Mouse (Mus musculus): Measurements from ENCODE around the gene Ccdc84. TPM values are rescaled to one million over a fixed set of nuclear protein-coding genes. Genes with fewer than 3 reads are reported as not detected.
A peak's percentile ranks its signal among the peaks of the same experiment; 100 is the strongest.
"Not testable (repeated sequence)": the region's sequence is repeated elsewhere in the genome, so short reads cannot be mapped to it uniquely, and the experiment has no call there.

Ccdc84 gene
- 33.3 and 36.4 TPM in 2 replicates for polyA plus RNA-seq (2014; fragmentation: Nextera tagmentation; extraction: Ambion mirVana)

DNA sequence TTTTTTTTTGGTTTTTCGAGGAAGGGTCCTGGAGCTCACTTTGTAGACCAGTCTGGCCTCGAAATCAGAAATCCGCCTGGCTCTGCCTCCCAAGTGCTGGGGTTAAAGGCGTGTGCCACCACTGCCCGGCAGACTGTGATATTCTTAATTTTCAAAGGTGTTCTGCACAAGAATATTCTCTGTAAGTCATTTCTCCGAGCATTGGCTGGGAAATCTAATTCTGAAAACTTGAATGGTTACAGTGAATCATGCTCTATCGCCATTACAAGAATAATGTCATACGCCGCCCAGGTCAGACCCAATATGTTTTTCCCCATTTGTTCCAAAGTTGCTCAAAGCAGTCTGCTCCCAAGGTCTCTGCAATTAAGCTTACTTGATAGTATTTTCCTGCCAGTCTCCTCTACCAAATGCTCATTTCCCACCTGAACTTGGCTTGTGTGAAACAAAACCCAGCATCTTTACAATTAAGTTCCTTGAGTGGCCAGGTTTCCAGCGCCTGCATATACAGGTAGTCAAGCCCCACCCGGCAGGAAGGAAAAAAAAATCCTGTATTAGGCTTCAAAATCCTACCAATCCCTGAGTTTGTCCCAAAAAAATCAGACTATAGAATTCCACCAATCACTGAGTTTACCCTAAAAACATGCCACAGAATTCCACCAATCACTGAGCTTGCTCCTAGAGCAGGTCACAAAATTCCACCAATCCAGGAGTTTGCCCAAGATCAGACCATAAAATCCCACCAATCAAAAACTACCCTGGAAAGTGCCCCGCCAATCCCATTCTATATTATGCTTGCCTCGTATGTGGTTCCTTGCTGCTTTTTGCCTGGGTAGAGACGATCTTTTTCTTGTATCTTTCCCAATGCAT, at the start of gene Ccdc84:
Ccdc84 (minus strand) TSS at position 51 of the 867 bp plus-strand sequence.
- DNase-seq = no peak

DNA sequence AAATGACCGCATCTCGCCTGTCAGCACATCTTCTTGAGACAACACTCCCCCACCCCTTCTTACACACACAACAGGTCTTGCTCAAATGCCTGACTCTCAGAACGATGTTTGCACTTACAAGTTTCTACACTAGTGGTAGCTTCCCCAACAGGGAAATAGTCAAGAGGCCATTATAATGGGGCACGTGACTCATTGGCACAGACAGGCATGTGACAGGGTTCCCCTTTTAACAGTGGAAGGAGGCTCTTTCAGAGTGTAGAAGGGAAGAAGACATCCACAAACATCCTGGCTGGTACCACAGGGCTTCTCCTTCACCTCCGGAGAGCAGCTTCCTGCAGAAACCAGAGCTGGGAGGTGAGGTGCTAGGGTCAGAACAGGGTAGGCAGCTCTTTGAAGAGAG, 43.6 kb upstream of the Ccdc84 start:
- H3K36me3 ChIP-seq (ENCODE audit: control insufficient read depth, insufficient read depth, low read length) = no peaks in the 10 kb centered on the region
- no peaks in the 10 kb centered on the region for H3K27me3 ChIP-seq (ENCODE audit: control insufficient read depth, insufficient read depth, low read length)
- H3K9me3 ChIP-seq (ENCODE audit: control insufficient read depth, low read length) = no peaks in the 10 kb centered on the region
- H3K9ac ChIP-seq (replicated peaks; ENCODE audit: low read length) = no peak overlapping the region
- no peak overlapping the region for H3K4me2 ChIP-seq (ENCODE audit: low read length)
- 87% methylated on average over 5 of the region's 5 CpGs for whole genome bisulfite sequencing
- no peak overlapping the region for H3K4me3 ChIP-seq (replicated peaks; ENCODE audit: low read depth, low read length)
- ATAC-seq (ENCODE audit: low FRiP score, low TSS enrichment) (no peak), DNase-seq (no peak)
- peaks cover 12% of the 10 kb centered on the region for H3K4me1 ChIP-seq (ENCODE audit: control insufficient read depth, insufficient read depth, low read length)
- H3K27ac ChIP-seq (replicated peaks; ENCODE audit: low read depth, low read length) = no peak overlapping the region

More for the DNA sequence above, at the start of gene Ccdc84:
- Histone ChIP-seq H3K36me3 (ENCODE audit: control insufficient read depth, insufficient read depth, low read length) (peaks cover 19% of the 10 kb centered on the region), H3K4me1 (ENCODE audit: control insufficient read depth, insufficient read depth, low read length) (peaks cover 6% of the 10 kb centered on the region; the same call in 1 of the 2 replicates), H3K27ac (replicated peaks; ENCODE audit: low read depth, low read length) (peak within 1 kb of the TSS; percentile 86), H3K27me3 (ENCODE audit: control insufficient read depth, insufficient read depth, low read length) (no peaks in the 10 kb centered on the region), H3K9me3 (ENCODE audit: control insufficient read depth, low read length) (no peaks in the 10 kb centered on the region), H3K9ac (replicated peaks; ENCODE audit: low read length) (peak within 1 kb of the TSS; percentile 78), H3K4me3 (replicated peaks; ENCODE audit: low read depth, low read length) (peak within 1 kb of the TSS; percentile 76), H3K4me2 (ENCODE audit: low read length) (peak within 1 kb of the TSS; percentile 91)
- ATAC-seq (ENCODE audit: low FRiP score, low TSS enrichment) = no peak
- 78% methylated on average over 14 of the region's 14 CpGs for WGBS

- no peaks in the 10 kb centered on the region for H3K9me3 ChIP-seq (ENCODE audit: control insufficient read depth, low read length)
- peak overlapping the region; percentile 28 for H3K4me3 ChIP-seq (replicated peaks; ENCODE audit: low read depth, low read length)
- ATAC-seq (ENCODE audit: low FRiP score, low TSS enrichment) (peak; percentile 94), DNase-seq (peak; percentile 98)
- 0% methylated on average over 11 of the region's 11 CpGs for WGBS
- no peaks in the 10 kb centered on the region for H3K36me3 ChIP-seq (ENCODE audit: control insufficient read depth, insufficient read depth, low read length)
- peak overlapping the region; percentile 37 for H3K9ac ChIP-seq (replicated peaks; ENCODE audit: low read length)
- peak overlapping the region; percentile 53 for H3K4me2 ChIP-seq (ENCODE audit: low read length)
- peak overlapping the region; percentile 93 for H3K27ac ChIP-seq (replicated peaks; ENCODE audit: low read depth, low read length)
- no peaks in the 10 kb centered on the region for H3K27me3 ChIP-seq (ENCODE audit: control insufficient read depth, insufficient read depth, low read length)
- peaks cover 32% of the 10 kb centered on the region for H3K4me1 ChIP-seq (ENCODE audit: control insufficient read depth, insufficient read depth, low read length)
These were observed 38.8 kb upstream of the Ccdc84 start for GRCm38 (mm10) chr9:44457035-44457742.

- Histone ChIP-seq H3K9ac (replicated peaks; ENCODE audit: low read length) (0 out of 2 replicates have a peak within 1 kb of the TSS, but pooled peaks have one; percentile 0), H3K27ac (replicated peaks; ENCODE audit: low read depth, low read length) (no peak within 1 kb of the TSS), H3K9me3 (ENCODE audit: control insufficient read depth, low read length) (no peaks in the 10 kb centered on the region), H3K4me3 (replicated peaks; ENCODE audit: low read depth, low read length) (no peak within 1 kb of the TSS), H3K4me2 (ENCODE audit: low read length) (no peak within 1 kb of the TSS), H3K27me3 (ENCODE audit: control insufficient read depth, insufficient read depth, low read length) (no peaks in the 10 kb centered on the region), H3K36me3 (ENCODE audit: control insufficient read depth, insufficient read depth, low read length) (no peaks in the 10 kb centered on the region), H3K4me1 (ENCODE audit: control insufficient read depth, insufficient read depth, low read length) (peaks cover 32% of the 10 kb centered on the region)
- WGBS = 25% methylated on average over 4 of the region's 4 CpGs
- DNase-seq = peak; percentile 21
- ATAC-seq (ENCODE audit: low FRiP score, low TSS enrichment) = no peak
These were observed 36.5 kb upstream of the Ccdc84 start, which contains the start of gene Upk2 for GRCm38 (mm10) chr9:44454891-44455220. Gene Upk2 (minus strand): TSS chr9:44454976.

- no peak overlapping the region for H3K4me2 ChIP-seq (ENCODE audit: low read length)
- no peaks in the 10 kb centered on the region for H3K36me3 ChIP-seq (ENCODE audit: control insufficient read depth, insufficient read depth, low read length)
- peak; percentile 62 for ATAC-seq (ENCODE audit: low FRiP score, low TSS enrichment)
- no peaks in the 10 kb centered on the region for H3K27me3 ChIP-seq (ENCODE audit: control insufficient read depth, insufficient read depth, low read length)
- H3K27ac ChIP-seq (replicated peaks; ENCODE audit: low read depth, low read length) = no peak overlapping the region
- H3K9me3 ChIP-seq (ENCODE audit: control insufficient read depth, low read length) = no peaks in the 10 kb centered on the region
- H3K4me1 ChIP-seq (ENCODE audit: control insufficient read depth, insufficient read depth, low read length) = peaks cover 32% of the 10 kb centered on the region
- H3K9ac ChIP-seq (replicated peaks; ENCODE audit: low read length) = no peak overlapping the region
- DNase-seq = peak; percentile 93
- WGBS = 10% methylated on average over 14 of the region's 14 CpGs
- no peak overlapping the region for H3K4me3 ChIP-seq (replicated peaks; ENCODE audit: low read depth, low read length)
These were observed 35.9 kb upstream of the Ccdc84 start for GRCm38 (mm10) chr9:44454132-44454890.

DNA sequence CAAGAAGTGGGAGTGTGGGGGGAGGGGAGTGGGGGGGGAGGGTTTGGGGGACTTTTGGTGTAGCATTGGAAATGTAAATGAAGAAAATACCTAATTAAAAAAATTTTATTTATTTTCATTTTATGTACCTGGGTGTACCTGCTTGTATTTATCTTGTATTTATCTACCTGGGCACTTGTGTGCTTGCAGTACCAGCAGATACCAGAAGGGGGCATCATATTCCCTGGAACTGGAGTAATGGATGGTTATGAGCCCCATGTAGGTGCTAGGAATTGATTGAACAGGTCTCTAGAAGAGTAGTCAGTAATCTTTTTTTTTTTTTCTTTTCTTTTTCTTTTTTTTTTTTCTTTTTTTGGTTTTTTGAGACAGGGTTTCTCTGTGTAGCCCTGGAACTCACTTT, 32.0 kb upstream of the Ccdc84 start:
- Histone ChIP-seq H3K27me3 (ENCODE audit: control insufficient read depth, insufficient read depth, low read length) (no peaks in the 10 kb centered on the region), H3K4me3 (replicated peaks; ENCODE audit: low read depth, low read length) (no peak overlapping the region), H3K27ac (replicated peaks; ENCODE audit: low read depth, low read length) (no peak overlapping the region), H3K4me1 (ENCODE audit: control insufficient read depth, insufficient read depth, low read length) (peaks cover 7% of the 10 kb centered on the region), H3K36me3 (ENCODE audit: control insufficient read depth, insufficient read depth, low read length) (no peaks in the 10 kb centered on the region), H3K4me2 (ENCODE audit: low read length) (no peak overlapping the region), H3K9me3 (ENCODE audit: control insufficient read depth, low read length) (no peaks in the 10 kb centered on the region), H3K9ac (replicated peaks; ENCODE audit: low read length) (no peak overlapping the region)
- no peak for ATAC-seq (ENCODE audit: low FRiP score, low TSS enrichment)
- no peak for DNase-seq

DNA sequence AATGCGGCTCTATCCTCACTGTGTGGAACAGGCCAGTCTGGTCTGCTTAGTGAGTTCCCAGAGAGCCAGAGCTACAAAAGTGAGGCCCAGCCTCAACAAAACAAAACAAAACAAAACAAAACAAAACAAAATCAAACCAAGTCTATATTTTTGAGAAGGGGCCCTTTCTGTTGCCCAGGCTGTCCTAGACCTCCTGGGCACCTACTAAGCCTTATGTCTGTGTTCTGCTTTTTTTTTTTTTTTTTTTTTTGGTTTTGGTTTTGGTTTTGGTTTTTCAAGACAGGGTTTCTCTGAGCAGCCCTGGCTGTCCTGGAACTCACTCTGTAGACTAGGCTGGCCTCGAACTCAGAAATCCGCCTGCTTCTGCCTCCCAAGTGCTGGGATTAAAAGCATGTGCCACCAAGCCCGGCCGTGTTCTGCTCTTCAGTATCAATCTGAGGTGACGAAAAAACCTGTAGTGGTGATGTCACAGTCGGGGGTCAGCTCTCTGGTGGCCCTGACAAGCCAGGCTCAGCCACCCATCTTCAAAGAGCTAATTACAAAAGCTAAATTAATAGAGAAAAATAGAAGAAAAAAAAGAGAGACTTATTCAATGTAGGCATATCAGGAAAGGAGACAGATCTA, 26.1 kb upstream of the Ccdc84 start:
- 85% methylated on average over 7 of the region's 7 CpGs for WGBS
- not testable (repeated sequence) for H3K36me3 ChIP-seq (ENCODE audit: control insufficient read depth, insufficient read depth, low read length); H3K27ac ChIP-seq (replicated peaks; ENCODE audit: low read depth, low read length); H3K4me1 ChIP-seq (ENCODE audit: control insufficient read depth, insufficient read depth, low read length); DNase-seq; H3K4me2 ChIP-seq (ENCODE audit: low read length); H3K27me3 ChIP-seq (ENCODE audit: control insufficient read depth, insufficient read depth, low read length); H3K9ac ChIP-seq (replicated peaks; ENCODE audit: low read length); H3K4me3 ChIP-seq (replicated peaks; ENCODE audit: low read depth, low read length); ATAC-seq (ENCODE audit: low FRiP score, low TSS enrichment); H3K9me3 ChIP-seq (ENCODE audit: control insufficient read depth, low read length)

DNA sequence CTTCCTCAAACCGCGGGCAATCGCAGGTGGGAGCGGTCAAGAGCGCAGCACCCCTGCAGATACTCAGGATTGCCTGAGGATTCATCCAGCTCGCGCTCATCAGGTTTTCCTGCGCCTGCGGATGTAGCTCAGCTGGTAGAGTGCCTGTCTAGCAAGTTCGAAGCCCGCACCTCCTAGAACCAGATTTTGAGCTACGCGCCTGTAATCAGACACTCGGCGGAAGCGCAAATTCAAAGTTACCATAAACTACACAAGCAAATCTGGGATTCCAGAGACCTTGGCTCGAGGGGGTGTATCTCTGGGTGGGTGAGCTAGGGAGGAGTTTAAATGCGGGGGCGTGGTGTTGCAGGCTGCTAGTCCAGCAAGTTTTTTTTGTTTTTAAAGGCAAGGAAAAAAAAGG, 22.6 kb upstream of the Ccdc84 start, which contains the start of gene Foxr1:
Foxr1 (minus strand) TSS at position 176 of the 400 bp plus-strand sequence.
- no peak within 1 kb of the TSS for H3K27ac ChIP-seq (replicated peaks; ENCODE audit: low read depth, low read length)
- H3K9ac ChIP-seq (replicated peaks; ENCODE audit: low read length) = no peak within 1 kb of the TSS
- WGBS = 84% methylated on average over 19 of the region's 19 CpGs
- no peaks in the 10 kb centered on the region for H3K27me3 ChIP-seq (ENCODE audit: control insufficient read depth, insufficient read depth, low read length)
- no peaks in the 10 kb centered on the region for H3K36me3 ChIP-seq (ENCODE audit: control insufficient read depth, insufficient read depth, low read length)
- H3K4me1 ChIP-seq (ENCODE audit: control insufficient read depth, insufficient read depth, low read length) = no peaks in the 10 kb centered on the region
- no peak within 1 kb of the TSS for H3K4me3 ChIP-seq (replicated peaks; ENCODE audit: low read depth, low read length)
- H3K9me3 ChIP-seq (ENCODE audit: control insufficient read depth, low read length) = no peaks in the 10 kb centered on the region
- DNase-seq (no peak), ATAC-seq (ENCODE audit: low FRiP score, low TSS enrichment) (no peak)
- no peak within 1 kb of the TSS for H3K4me2 ChIP-seq (ENCODE audit: low read length)

All from midbrain, embryonic 14.5 days (tissue).